Mouse (Mus musculus) neural tube, embryonic 12.5 days (tissue): ENCODE measurements at regions not wholly inside any gene's neighbourhood (a gene's known extent, or its start where the extent isn't known, plus 50 kb on each side); places are given as distances from the start of the nearest gene placed in this dataset.

Experiments
- ATAC-seq: fragments of 200-750 bp; cut with Nextera tagmentation; 2 replicates; pipeline ENCODE4 v1.8.0; 2017; ENCODE audit warnings: low read depth, mild to moderate bottlenecking, moderate TSS enrichment, moderate library complexity; ENCODE audit not compliant: low FRiP score
- H3K27ac ChIP-seq: fragments of 300-500 bp; sonication (generic); 2 replicates; pipeline ENCODE4 v1.5.1; 2016
- H3K27me3 ChIP-seq: fragments of 300-500 bp; sonication (generic); replicated peaks from 2 replicates; pipeline ENCODE4 v1.6.1; 2016; ENCODE audit warnings: mild to moderate bottlenecking
- H3K36me3 ChIP-seq: fragments of 300-500 bp; sonication (generic); 2 replicates; pipeline ENCODE4 v1.6.1; 2016; ENCODE audit warnings: mild to moderate bottlenecking
- H3K4me1 ChIP-seq: fragments of 300-500 bp; sonication (generic); 2 replicates; pipeline ENCODE4 v1.6.1; 2016
- H3K4me2 ChIP-seq: fragments of 300-500 bp; sonication (generic); replicated peaks from 2 replicates; pipeline ENCODE4 v1.6.1; 2016; ENCODE audit warnings: mild to moderate bottlenecking
- H3K4me3 ChIP-seq: fragments of 300-500 bp; sonication (generic); 2 replicates; pipeline ENCODE4 v1.5.1; 2016
- H3K9ac ChIP-seq: fragments of 300-500 bp; sonication (generic); 2 replicates; pipeline ENCODE4 v1.6.1; 2016; ENCODE audit warnings: mild to moderate bottlenecking
- H3K9me3 ChIP-seq: fragments of 300-500 bp; sonication (generic); 2 replicates; pipeline ENCODE4 v1.6.1; 2016; ENCODE audit warnings: mild to moderate bottlenecking
- whole genome bisulfite sequencing: fragments of 180-500 bp; shearing (Covaris S2); methylation state at CpG from one replicate; pipeline ENCODE4 v1.1.7; 2016; 5-methylcytosine and 5-hydroxymethylcytosine counted together

- no peaks in the 10 kb centered on the region for H3K36me3 ChIP-seq
Measured at GRCm38 (mm10) chr15:5296949-5297348, 53.0 kb upstream of the Ptger4 start.

More at GRCm38 (mm10) chr15:5296949-5297348, 53.0 kb upstream of the Ptger4 start:
- Histone ChIP-seq H3K27me3 (no peaks in the 10 kb centered on the region), H3K9me3 (no peaks in the 10 kb centered on the region), H3K9ac (no peak overlapping the region), H3K4me1 (no peaks in the 10 kb centered on the region), H3K4me2 (no peak overlapping the region), H3K4me3 (no peak overlapping the region), H3K27ac (no peak overlapping the region)
- no peak for ATAC-seq
- WGBS: 90% methylated on average over 2 of the region's 2 CpGs
